Mouse (Mus musculus): ENCODE results near the gene Mboat2.

DNA sequence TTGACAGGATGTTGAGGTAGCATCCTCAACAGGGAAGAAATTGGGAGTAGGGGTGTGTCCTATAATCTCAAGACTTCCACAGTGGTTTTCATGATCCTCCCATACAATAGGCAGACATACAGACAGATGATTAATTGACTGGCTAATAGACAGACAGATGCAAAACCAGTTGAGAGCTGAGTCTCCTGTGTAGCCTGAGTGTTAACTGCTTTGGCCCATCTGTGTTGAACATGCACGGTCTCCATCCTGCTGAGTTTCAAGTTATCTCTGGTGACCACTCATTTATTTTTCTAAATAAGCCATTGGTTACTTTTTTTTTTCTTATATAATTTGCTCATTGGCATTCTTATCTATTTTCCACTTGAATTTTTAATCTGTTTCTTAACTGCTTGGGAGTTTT, 90.2 kb downstream of the Mboat2 start:
- TF ChIP-seq POLR2A (IDR thresholded peaks at IDR 0.05; ENCODE audit: low read depth, low read length), result no peak
- no peak for TF ChIP-seq CTCF (IDR thresholded peaks at IDR 0.05; ENCODE audit: borderline replicate concordance, insufficient read depth, low read length)
